Mouse (Mus musculus) kidney, adult 2 months (tissue): ENCODE results near the gene Thsd7a. TPM values are rescaled to one million over a fixed set of nuclear protein-coding genes. Genes with fewer than 3 reads are reported as not detected.

Experiments
- DNase-seq: peaks from one replicate; pipeline ENCODE4 v3.0.0; 2021
- H3K27ac ChIP-seq: fragments of 200-500 bp; 2 replicates; pipeline ENCODE4 v1.5.1; 2012; ENCODE audit warnings: low read depth, low read length, control low read depth, inconsistent platforms; ENCODE audit not compliant: insufficient read depth
- H3K27me3 ChIP-seq: fragments of 200-500 bp; replicated peaks from 2 replicates; pipeline ENCODE4 v1.6.1; 2012; ENCODE audit warnings: mild to moderate bottlenecking, moderate library complexity, low read length, inconsistent platforms; ENCODE audit not compliant: control insufficient read depth, insufficient read depth
- H3K36me3 ChIP-seq: fragments of 200-500 bp; 2 replicates; pipeline ENCODE4 v1.6.1; 2012; ENCODE audit warnings: mild to moderate bottlenecking, moderate library complexity, low read length, inconsistent platforms; ENCODE audit not compliant: control insufficient read depth, insufficient read depth
- H3K4me1 ChIP-seq: fragments of 200-500 bp; 2 replicates; pipeline ENCODE4 v1.6.1; 2011; ENCODE audit warnings: low read length; ENCODE audit not compliant: control insufficient read depth, insufficient read depth
- H3K4me3 ChIP-seq: fragments of 200-500 bp; 2 replicates; pipeline ENCODE4 v1.5.1; 2011; ENCODE audit warnings: mild to moderate bottlenecking, low read depth, low read length, control low read depth; ENCODE audit not compliant: insufficient read depth
- CTCF ChIP-seq: fragments of 200-500 bp; conservative IDR thresholded peaks from 2 replicates; pipeline ENCODE4 v1.5.1; 2011; ENCODE audit warnings: low read depth, mild to moderate bottlenecking, control low read depth, low read length, moderate library complexity, mixed read lengths; ENCODE audit not compliant: insufficient read depth, insufficient read length
- POLR2A ChIP-seq: fragments of 200-500 bp; IDR thresholded peaks from one replicate; pipeline ENCODE4 v1.6.1; 2011; ENCODE audit warnings: low read depth, low read length, control low read depth
- WGBS: fragments of 180-500 bp; shearing (Covaris S2); methylation state at CpG from one replicate; pipeline ENCODE4 v1.1.7; 2018; 5-methylcytosine and 5-hydroxymethylcytosine counted together
- polyA plus RNA-seq: library from polyadenylated mRNA; depleted of rRNA; stranded (reverse); fragments of >200 nt; gene quantifications from 2 replicates; pipeline ENCODE4 v1.2.3, GENCODE M21; 2012

Thsd7a gene
- polyA plus RNA-seq, 1 experiment, result 5.7 TPM

DNA sequence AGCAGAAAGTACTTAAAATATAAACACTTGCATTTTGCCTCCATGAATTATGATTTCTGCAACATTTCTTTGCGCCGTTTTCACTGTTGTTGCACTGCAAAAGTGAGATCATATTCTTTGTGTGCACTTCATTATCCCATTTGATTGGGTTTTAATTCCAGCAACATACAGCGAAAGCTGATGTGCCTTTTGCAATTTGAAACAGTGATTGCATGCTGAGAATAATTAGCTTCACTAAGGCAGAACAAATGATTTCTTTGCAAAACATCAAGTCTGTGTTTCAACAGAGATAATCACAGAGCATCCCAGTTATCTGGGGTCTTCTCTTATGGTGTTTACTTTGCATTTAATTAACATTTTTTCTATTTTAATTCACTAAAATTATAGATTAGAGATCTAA is 14.6 kb upstream of the Thsd7a start:
- H3K27ac ChIP-seq, result no peak overlapping the region
- whole genome bisulfite sequencing, result 91% methylated on average over 3 of the region's 3 CpGs
- H3K4me1 ChIP-seq, result no peaks in the 10 kb centered on the region
- TF ChIP-seq CTCF (no peak), POLR2A (no peak)
- H3K4me3 ChIP-seq, result no peak overlapping the region
- DNase-seq, result no peak
- no peaks in the 10 kb centered on the region for H3K36me3 ChIP-seq
- no peaks in the 10 kb centered on the region for H3K27me3 ChIP-seq

GRCm38 (mm10) chr6:12759328-12760193 is 10.4 kb upstream of the Thsd7a start:
- no peaks in the 10 kb centered on the region for H3K36me3 ChIP-seq
- no peak overlapping the region for H3K27ac ChIP-seq
- no peak overlapping the region for H3K4me3 ChIP-seq
- H3K4me1 ChIP-seq, result no peaks in the 10 kb centered on the region
- DNase-seq, result no peak
- H3K27me3 ChIP-seq, result no peaks in the 10 kb centered on the region
- TF ChIP-seq POLR2A (no peak), CTCF (no peak)
- 85% methylated on average over 8 of the region's 8 CpGs for WGBS

GRCm38 (mm10) chr6:12752297-12752696 is 3.1 kb upstream of the Thsd7a start:
- peaks cover 2% of the 10 kb centered on the region; the same call in 1 of the 2 replicates for H3K27me3 ChIP-seq
- DNase-seq, result no peak
- TF ChIP-seq CTCF (no peak), POLR2A (no peak)
- H3K36me3 ChIP-seq, result no peaks in the 10 kb centered on the region
- H3K4me3 ChIP-seq, result no peak overlapping the region
- no peak overlapping the region for H3K27ac ChIP-seq
- H3K4me1 ChIP-seq, result no peaks in the 10 kb centered on the region

GRCm38 (mm10) chr6:12750441-12750840 is 1.2 kb upstream of the Thsd7a start:
- TF ChIP-seq POLR2A, result no peak
- TF ChIP-seq CTCF, result no peak
- Histone ChIP-seq H3K27ac (no peak overlapping the region), H3K4me3 (no peak overlapping the region), H3K27me3 (peaks cover 2% of the 10 kb centered on the region; the same call in 1 of the 2 replicates), H3K4me1 (no peaks in the 10 kb centered on the region), H3K36me3 (no peaks in the 10 kb centered on the region)
- WGBS, result 61% methylated on average over 2 of the region's 2 CpGs
- no peak for DNase-seq

DNA sequence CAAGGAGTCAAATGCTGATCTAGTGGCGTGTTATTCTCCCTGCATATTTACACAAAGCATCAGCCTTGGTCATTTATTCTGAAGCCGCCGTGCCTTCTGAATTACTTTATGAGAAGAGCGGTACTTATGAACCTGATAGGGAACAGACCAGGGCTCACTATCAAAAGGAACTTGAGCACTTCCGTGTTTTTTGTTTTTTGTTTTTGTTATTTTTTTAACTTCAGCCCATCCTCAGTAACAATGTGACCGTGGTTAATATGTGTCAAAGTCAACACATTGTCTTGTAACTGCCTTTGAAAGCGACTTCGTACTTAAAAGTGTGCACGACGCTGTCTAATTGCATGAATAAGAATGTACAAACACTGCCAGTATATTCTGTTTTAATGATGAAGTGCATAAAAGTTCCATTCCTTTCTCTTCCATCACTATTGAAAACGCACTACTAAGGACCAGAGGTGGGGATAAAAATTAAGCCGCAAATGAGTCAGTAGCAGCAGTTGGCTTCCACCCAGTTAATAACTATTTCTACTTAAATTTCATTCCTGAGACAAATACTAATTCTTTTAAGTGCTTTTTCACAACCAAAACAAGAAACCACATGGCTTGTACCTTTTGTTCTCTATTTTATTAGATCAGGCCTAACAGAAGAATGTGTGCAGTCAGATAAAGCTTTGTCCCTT is 461 bp upstream of the Thsd7a start:
- no peak for TF ChIP-seq CTCF
- TF ChIP-seq POLR2A, result no peak
- no peaks in the 10 kb centered on the region for H3K36me3 ChIP-seq
- peak; percentile 23 for DNase-seq
- 17% methylated on average over 12 of the region's 12 CpGs for WGBS
- peak overlapping the region; percentile 61 for H3K4me3 ChIP-seq
- no peaks in the 10 kb centered on the region for H3K4me1 ChIP-seq
- peaks cover 2% of the 10 kb centered on the region; the same call in 1 of the 2 replicates for H3K27me3 ChIP-seq
- peak overlapping the region; percentile 38; the same call in 1 of the 2 replicates for H3K27ac ChIP-seq

DNA sequence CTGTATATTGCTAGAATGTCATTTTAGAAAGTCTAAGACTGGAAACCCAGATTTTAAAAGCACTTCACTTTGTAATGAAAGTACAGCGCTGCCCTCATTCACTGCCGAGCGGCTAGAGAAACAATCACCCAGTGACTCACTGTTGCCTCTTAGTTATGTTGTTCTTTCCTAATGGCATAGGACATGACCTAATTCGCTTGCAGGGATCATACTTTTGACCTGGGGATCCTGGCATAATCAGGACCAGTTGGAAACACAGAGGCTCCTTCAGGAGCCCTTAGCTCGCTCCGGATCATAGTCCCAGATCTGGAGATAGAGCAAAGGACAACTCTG is 790 bp downstream of the Thsd7a start:
- Histone ChIP-seq H3K27me3 (peaks cover 2% of the 10 kb centered on the region; the same call in 1 of the 2 replicates), H3K27ac (no peak overlapping the region), H3K4me1 (no peaks in the 10 kb centered on the region), H3K4me3 (peak overlapping the region; percentile 61), H3K36me3 (no peaks in the 10 kb centered on the region)
- DNase-seq, result peak; percentile 32
- 2% methylated on average over 6 of the region's 6 CpGs for WGBS
- TF ChIP-seq CTCF (no peak), POLR2A (no peak)

GRCm38 (mm10) chr6:12747856-12748450 is 1.3 kb downstream of the Thsd7a start:
- Histone ChIP-seq H3K27me3 (peaks cover 2% of the 10 kb centered on the region; the same call in 1 of the 2 replicates), H3K4me3 (peak overlapping the region; percentile 31), H3K36me3 (no peaks in the 10 kb centered on the region), H3K4me1 (no peaks in the 10 kb centered on the region), H3K27ac (no peak overlapping the region)
- peak; percentile 17 for DNase-seq
- TF ChIP-seq CTCF (no peak), POLR2A (no peak)
- 17% methylated on average over 11 of the region's 11 CpGs for WGBS
